Mouse (Mus musculus): Measurements from ENCODE around the gene Olfr60. TPM values are rescaled to one million over a fixed set of nuclear protein-coding genes. Genes with fewer than 3 reads are reported as not detected.

Gene Olfr60
- polyA plus RNA-seq (2014; fragmentation: Nextera tagmentation; extraction: Ambion mirVana): not detected in 2 replicates

DNA sequence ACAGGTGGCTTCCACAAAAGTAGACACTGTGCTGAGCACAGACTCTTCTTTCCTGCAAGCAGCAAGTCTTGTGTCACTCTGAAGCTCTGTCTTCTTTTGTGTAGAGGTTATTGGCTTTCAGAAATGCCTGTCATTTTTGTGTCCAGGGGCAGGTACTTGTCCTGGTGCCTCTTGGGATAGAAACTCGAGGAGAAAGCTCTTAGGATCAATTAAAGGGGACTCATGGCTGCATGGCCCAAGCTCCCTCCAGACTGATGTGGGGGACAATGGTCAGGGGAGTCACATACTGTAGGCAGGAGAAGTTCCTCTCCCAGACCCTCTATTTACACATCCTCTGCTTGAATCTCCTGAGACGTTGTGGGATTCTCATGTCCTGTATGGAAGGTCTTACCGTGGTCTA is at the start of gene Olfr60:
TSS of gene Olfr60 (minus strand) at position 101 of the 400 bp plus-strand sequence.
- Histone ChIP-seq H3K4me2 (ENCODE audit: low read depth, low read length) (no peak within 1 kb of the TSS), H3K9ac (replicated peaks; ENCODE audit: low read depth, low read length) (no peak within 1 kb of the TSS), H3K9me3 (ENCODE audit: control insufficient read depth, low read length) (no peaks in the 10 kb centered on the region), H3K4me3 (ENCODE audit: low read depth, low read length) (no peak within 1 kb of the TSS), H3K27ac (ENCODE audit: low read depth, low read length) (no peak within 1 kb of the TSS), H3K27me3 (ENCODE audit: control insufficient read depth, insufficient read depth, low read length) (no peaks in the 10 kb centered on the region), H3K4me1 (ENCODE audit: control insufficient read depth, insufficient read depth, low read length) (no peaks in the 10 kb centered on the region), H3K36me3 (ENCODE audit: control insufficient read depth, insufficient read depth, low read length) (no peaks in the 10 kb centered on the region)
- WGBS: 76% methylated on average over 3 of the region's 3 CpGs
- no peak for ATAC-seq (ENCODE audit: low read depth)

DNA sequence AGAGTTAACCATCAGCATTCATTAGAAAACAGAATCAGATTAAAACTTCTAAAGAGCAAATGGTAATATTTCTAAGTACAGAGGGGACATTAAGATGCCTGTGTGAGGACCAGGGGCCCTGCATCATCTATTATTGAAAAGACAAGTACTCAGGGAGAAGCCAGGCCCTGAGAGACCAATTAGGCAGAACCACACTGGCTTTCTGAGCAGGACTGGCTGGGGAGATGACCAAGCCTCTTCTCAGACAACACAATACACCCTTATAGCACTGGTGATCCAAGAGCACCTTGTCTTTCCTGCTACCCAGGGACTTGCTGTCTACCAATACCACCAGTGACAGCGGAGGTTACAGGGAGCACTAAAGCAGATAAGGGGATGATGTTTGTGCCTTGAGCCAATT is 41.3 kb upstream of the Olfr60 start, which contains the start of gene Olfr531:
TSS of gene Olfr531 (minus strand) at position 101 of the 400 bp plus-strand sequence.
- no peak within 1 kb of the TSS for H3K27ac ChIP-seq (ENCODE audit: low read depth, low read length)
- no peaks in the 10 kb centered on the region for H3K9me3 ChIP-seq (ENCODE audit: control insufficient read depth, low read length)
- H3K4me1 ChIP-seq (ENCODE audit: control insufficient read depth, insufficient read depth, low read length): no peaks in the 10 kb centered on the region
- no peaks in the 10 kb centered on the region for H3K36me3 ChIP-seq (ENCODE audit: control insufficient read depth, insufficient read depth, low read length)
- ATAC-seq (ENCODE audit: low read depth): no peak
- no peak within 1 kb of the TSS for H3K9ac ChIP-seq (replicated peaks; ENCODE audit: low read depth, low read length)
- H3K27me3 ChIP-seq (ENCODE audit: control insufficient read depth, insufficient read depth, low read length): no peaks in the 10 kb centered on the region
- H3K4me2 ChIP-seq (ENCODE audit: low read depth, low read length): no peak within 1 kb of the TSS
- 94% methylated on average over 1 of the region's 1 CpGs for WGBS
- H3K4me3 ChIP-seq (ENCODE audit: low read depth, low read length): no peak within 1 kb of the TSS

DNA sequence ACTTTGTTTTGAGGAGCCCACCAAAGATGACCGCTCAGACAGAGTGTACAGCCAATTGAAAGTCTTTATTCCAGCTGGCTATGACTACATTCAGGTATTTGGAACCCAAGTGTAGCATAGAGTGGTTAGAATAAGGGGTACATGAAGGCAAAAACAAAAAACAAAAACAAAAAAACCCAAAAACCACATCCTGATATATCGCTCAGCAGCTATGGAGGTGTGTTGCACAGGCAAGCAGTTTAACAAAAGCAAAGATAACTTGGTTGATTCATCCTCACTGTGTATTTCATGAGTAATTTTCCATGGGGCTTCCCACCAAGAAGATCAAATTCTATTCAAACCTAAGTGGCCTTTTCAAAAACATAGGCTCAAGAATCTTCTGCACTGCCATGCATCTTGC is 15.4 kb upstream of the Olfr60 start:
- whole genome bisulfite sequencing: 95% methylated on average over 2 of the region's 2 CpGs
- ATAC-seq (ENCODE audit: low read depth): no peak

DNA sequence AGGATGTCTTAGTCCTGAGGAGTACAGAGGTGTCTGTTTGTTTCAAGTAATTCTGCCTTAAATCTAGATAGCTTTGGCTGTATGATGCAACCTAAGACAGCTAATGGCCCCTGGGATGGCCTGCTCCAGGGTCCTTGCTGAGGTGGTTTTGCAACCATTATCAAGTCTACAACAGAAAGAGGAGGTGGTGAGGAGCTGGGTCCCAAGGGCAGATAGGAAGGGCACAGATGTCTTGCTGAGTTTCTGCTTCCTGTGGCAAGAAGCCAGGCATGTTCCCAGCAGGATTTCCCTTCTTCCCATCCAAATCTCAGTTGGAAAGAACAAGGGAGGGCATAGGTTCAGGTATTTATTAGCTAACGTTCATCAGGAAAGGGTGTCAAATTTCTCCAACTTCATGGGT is 14.8 kb upstream of the Olfr60 start, which contains the start of gene Olfr530:
TSS of gene Olfr530 (minus strand) at position 101 of the 400 bp plus-strand sequence.
- Histone ChIP-seq H3K27me3 (ENCODE audit: control insufficient read depth, insufficient read depth, low read length) (no peaks in the 10 kb centered on the region), H3K9ac (replicated peaks; ENCODE audit: low read depth, low read length) (no peak within 1 kb of the TSS), H3K36me3 (ENCODE audit: control insufficient read depth, insufficient read depth, low read length) (no peaks in the 10 kb centered on the region), H3K4me1 (ENCODE audit: control insufficient read depth, insufficient read depth, low read length) (no peaks in the 10 kb centered on the region), H3K4me3 (ENCODE audit: low read depth, low read length) (no peak within 1 kb of the TSS), H3K4me2 (ENCODE audit: low read depth, low read length) (no peak within 1 kb of the TSS), H3K9me3 (ENCODE audit: control insufficient read depth, low read length) (no peaks in the 10 kb centered on the region), H3K27ac (ENCODE audit: low read depth, low read length) (no peak within 1 kb of the TSS)
- no peak for ATAC-seq (ENCODE audit: low read depth)
- WGBS: 67% methylated on average over 1 of the region's 1 CpGs

More for the DNA sequence above, 15.4 kb upstream of the Olfr60 start:
- Histone ChIP-seq H3K4me1 (ENCODE audit: control insufficient read depth, insufficient read depth, low read length) (no peaks in the 10 kb centered on the region), H3K27me3 (ENCODE audit: control insufficient read depth, insufficient read depth, low read length) (no peaks in the 10 kb centered on the region), H3K9ac (replicated peaks; ENCODE audit: low read depth, low read length) (no peak overlapping the region), H3K4me3 (ENCODE audit: low read depth, low read length) (no peak overlapping the region), H3K9me3 (ENCODE audit: control insufficient read depth, low read length) (no peaks in the 10 kb centered on the region), H3K27ac (ENCODE audit: low read depth, low read length) (no peak overlapping the region), H3K4me2 (ENCODE audit: low read depth, low read length) (no peak overlapping the region), H3K36me3 (ENCODE audit: control insufficient read depth, insufficient read depth, low read length) (no peaks in the 10 kb centered on the region)

DNA sequence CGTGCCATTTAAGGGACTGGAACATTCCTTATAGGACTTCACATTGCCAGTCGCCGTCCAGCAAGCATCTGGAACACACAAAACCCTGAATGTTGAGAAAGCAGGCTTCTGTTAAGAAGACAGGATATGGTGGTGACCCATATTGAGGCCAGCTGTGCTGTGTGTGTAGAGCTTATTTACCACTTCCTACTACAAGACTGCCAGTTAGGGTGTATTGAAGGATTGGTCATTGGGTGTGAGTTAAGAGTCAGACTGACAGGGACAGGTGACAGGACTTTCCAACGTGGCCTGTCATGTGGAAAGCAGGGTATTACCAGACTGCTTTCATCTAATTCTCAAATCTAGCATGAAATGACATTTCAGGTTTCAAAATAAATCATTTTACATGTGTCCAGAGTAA is 12.8 kb upstream of the Olfr60 start:
- H3K4me2 ChIP-seq (ENCODE audit: low read depth, low read length): no peak overlapping the region
- no peak overlapping the region for H3K9ac ChIP-seq (replicated peaks; ENCODE audit: low read depth, low read length)
- H3K4me1 ChIP-seq (ENCODE audit: control insufficient read depth, insufficient read depth, low read length): no peaks in the 10 kb centered on the region
- no peaks in the 10 kb centered on the region for H3K27me3 ChIP-seq (ENCODE audit: control insufficient read depth, insufficient read depth, low read length)
- 86% methylated on average over 4 of the region's 4 CpGs for WGBS
- H3K4me3 ChIP-seq (ENCODE audit: low read depth, low read length): no peak overlapping the region
- H3K36me3 ChIP-seq (ENCODE audit: control insufficient read depth, insufficient read depth, low read length): no peaks in the 10 kb centered on the region
- no peak overlapping the region for H3K27ac ChIP-seq (ENCODE audit: low read depth, low read length)
- no peak for ATAC-seq (ENCODE audit: low read depth)
- H3K9me3 ChIP-seq (ENCODE audit: control insufficient read depth, low read length): no peaks in the 10 kb centered on the region

DNA sequence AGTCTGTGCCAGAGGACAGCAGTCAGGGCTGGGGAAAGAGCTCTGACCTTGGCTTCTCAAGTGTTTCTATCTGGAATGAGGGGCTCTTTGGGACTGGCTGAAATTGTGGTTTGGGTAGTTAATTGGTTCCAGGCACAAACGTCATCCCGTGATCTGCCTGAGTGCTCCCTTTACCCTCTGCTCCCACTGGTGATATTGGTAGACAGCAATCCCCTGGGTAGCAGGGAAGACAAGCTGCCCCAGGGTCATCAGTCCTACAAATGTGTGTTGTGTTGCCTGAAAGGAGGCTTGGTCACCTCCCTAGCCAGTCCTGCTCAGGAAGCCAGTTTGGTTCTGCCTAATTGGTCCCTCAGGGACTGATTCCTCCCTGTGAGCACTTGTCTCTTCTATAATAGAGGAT is 27.8 kb downstream of the Olfr60 start, which contains the start of gene Olfr527:
TSS of gene Olfr527 (plus strand) at position 301 of the 400 bp plus-strand sequence.
- 70% methylated on average over 2 of the region's 2 CpGs for WGBS
- Histone ChIP-seq H3K9ac (replicated peaks; ENCODE audit: low read depth, low read length) (no peak within 1 kb of the TSS), H3K9me3 (ENCODE audit: control insufficient read depth, low read length) (no peaks in the 10 kb centered on the region), H3K27me3 (ENCODE audit: control insufficient read depth, insufficient read depth, low read length) (no peaks in the 10 kb centered on the region), H3K4me2 (ENCODE audit: low read depth, low read length) (no peak within 1 kb of the TSS), H3K4me3 (ENCODE audit: low read depth, low read length) (no peak within 1 kb of the TSS), H3K36me3 (ENCODE audit: control insufficient read depth, insufficient read depth, low read length) (no peaks in the 10 kb centered on the region), H3K27ac (ENCODE audit: low read depth, low read length) (no peak within 1 kb of the TSS), H3K4me1 (ENCODE audit: control insufficient read depth, insufficient read depth, low read length) (no peaks in the 10 kb centered on the region)
- no peak for ATAC-seq (ENCODE audit: low read depth)

DNA sequence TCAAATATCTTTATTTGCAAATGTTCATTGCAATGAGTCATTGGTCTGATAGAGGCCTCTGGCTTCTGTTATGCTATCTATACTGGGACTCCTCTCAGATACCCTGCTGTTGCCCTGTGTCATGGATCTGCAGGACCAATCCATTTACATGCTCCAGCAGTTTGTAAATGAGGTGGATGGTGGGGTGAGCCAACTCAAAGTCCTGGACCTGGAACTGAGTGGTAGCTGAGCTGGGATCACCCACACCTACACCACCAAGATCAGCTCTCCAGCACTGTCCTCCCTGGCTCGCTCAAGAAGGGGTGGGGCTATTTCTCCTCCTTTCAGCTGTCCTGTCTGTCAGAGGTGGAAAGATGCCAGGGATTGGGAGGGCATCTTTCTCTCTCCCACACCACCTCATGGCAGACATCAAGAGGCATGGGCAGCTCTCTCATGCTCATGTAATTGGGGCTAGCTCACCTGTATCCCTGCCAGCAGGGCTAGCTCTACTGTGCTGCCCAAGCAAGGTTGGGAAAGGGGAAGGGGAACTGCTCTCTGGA is 31.6 kb downstream of the Olfr60 start:
- ATAC-seq (ENCODE audit: low read depth): no peak
- Histone ChIP-seq H3K4me1 (ENCODE audit: control insufficient read depth, insufficient read depth, low read length) (no peaks in the 10 kb centered on the region), H3K4me3 (ENCODE audit: low read depth, low read length) (no peak overlapping the region), H3K9ac (replicated peaks; ENCODE audit: low read depth, low read length) (no peak overlapping the region), H3K27me3 (ENCODE audit: control insufficient read depth, insufficient read depth, low read length) (no peaks in the 10 kb centered on the region), H3K9me3 (ENCODE audit: control insufficient read depth, low read length) (no peaks in the 10 kb centered on the region), H3K27ac (ENCODE audit: low read depth, low read length) (no peak overlapping the region), H3K4me2 (ENCODE audit: low read depth, low read length) (no peak overlapping the region), H3K36me3 (ENCODE audit: control insufficient read depth, insufficient read depth, low read length) (no peaks in the 10 kb centered on the region)
- 62% methylated on average over 1 of the region's 1 CpGs for WGBS

DNA sequence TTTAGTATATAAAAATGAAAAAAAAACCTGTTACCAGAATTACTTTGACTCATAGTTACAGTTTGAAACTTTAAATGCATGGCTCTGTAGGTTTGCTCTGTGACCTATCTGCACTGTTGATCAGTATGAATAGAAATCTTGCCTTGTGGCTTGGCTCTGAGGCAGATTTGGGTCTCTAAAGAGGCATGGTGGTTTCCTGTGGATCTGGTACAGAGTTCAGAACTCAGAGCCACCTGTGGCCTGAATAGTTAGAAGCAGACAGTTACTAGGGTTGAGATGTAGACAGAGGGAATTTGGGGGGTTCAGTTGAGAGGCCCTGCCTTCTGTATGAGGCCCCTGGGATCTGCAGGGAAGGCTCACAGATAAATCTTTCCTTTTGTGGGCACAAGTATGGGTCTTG is 40.3 kb downstream of the Olfr60 start:
- H3K4me2 ChIP-seq (ENCODE audit: low read depth, low read length): no peak overlapping the region
- no peak overlapping the region for H3K9ac ChIP-seq (replicated peaks; ENCODE audit: low read depth, low read length)

DNA sequence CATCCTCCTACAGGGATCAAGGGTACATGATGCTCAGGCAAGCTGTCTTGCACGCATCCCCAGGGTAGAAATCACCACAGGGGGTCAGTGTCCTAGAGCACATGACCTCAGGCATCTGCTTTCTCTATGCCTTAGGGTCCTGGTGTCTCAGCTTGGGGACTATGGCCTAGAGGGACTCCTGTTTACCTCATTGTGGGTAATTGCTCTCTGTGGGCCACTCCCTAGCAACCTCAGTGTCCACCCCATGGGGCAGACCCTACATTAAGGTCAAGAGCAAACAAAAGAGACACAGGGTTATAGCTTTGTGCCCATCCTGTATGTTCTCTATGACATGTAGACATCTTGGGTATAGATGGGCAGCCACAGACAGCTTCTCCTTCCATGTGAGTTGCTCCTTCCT is 40.9 kb downstream of the Olfr60 start, which contains the start of gene Olfr525:
TSS of gene Olfr525 (plus strand) at position 301 of the 400 bp plus-strand sequence.
- WGBS: 36% methylated on average over 1 of the region's 1 CpGs
- Histone ChIP-seq H3K9ac (replicated peaks; ENCODE audit: low read depth, low read length) (no peak within 1 kb of the TSS), H3K9me3 (ENCODE audit: control insufficient read depth, low read length) (no peaks in the 10 kb centered on the region), H3K4me1 (ENCODE audit: control insufficient read depth, insufficient read depth, low read length) (no peaks in the 10 kb centered on the region), H3K4me3 (ENCODE audit: low read depth, low read length) (no peak within 1 kb of the TSS), H3K36me3 (ENCODE audit: control insufficient read depth, insufficient read depth, low read length) (no peaks in the 10 kb centered on the region), H3K4me2 (ENCODE audit: low read depth, low read length) (no peak within 1 kb of the TSS), H3K27ac (ENCODE audit: low read depth, low read length) (no peak within 1 kb of the TSS), H3K27me3 (ENCODE audit: control insufficient read depth, insufficient read depth, low read length) (no peaks in the 10 kb centered on the region)
- no peak for ATAC-seq (ENCODE audit: low read depth)

More for the DNA sequence above, 40.3 kb downstream of the Olfr60 start:
- Histone ChIP-seq H3K4me1 (ENCODE audit: control insufficient read depth, insufficient read depth, low read length) (no peaks in the 10 kb centered on the region), H3K4me3 (ENCODE audit: low read depth, low read length) (no peak overlapping the region), H3K36me3 (ENCODE audit: control insufficient read depth, insufficient read depth, low read length) (no peaks in the 10 kb centered on the region), H3K27ac (ENCODE audit: low read depth, low read length) (no peak overlapping the region), H3K27me3 (ENCODE audit: control insufficient read depth, insufficient read depth, low read length) (no peaks in the 10 kb centered on the region), H3K9me3 (ENCODE audit: control insufficient read depth, low read length) (no peaks in the 10 kb centered on the region)
- no peak for ATAC-seq (ENCODE audit: low read depth)
